Mouse (Mus musculus): ENCODE data around the gene Hist1h4d.

GRCm38 (mm10) chr13:23604452-23604851 is 23.1 kb downstream of the Hist1h4d start:
- TF ChIP-seq EP300 (IDR thresholded peaks at IDR 0.05; ENCODE audit: low read depth) (no peak), CTCF (IDR thresholded peaks at IDR 0.05; ENCODE audit: low read depth) (no peak)

Measured in liver, embryonic 14.5 days (tissue).